Mouse (Mus musculus) G1E (cell line): ENCODE measurements around the gene Ano2. TPM values are rescaled to one million over a fixed set of nuclear protein-coding genes. Genes with fewer than 3 reads are reported as not detected.

Experiments used
- ATAC-seq: 2 replicates; pipeline ENCODE4 v1.8.0; 2016; ENCODE audit warnings: mild to moderate bottlenecking; ENCODE audit not compliant: insufficient number of reproducible peaks, poor library complexity, low FRiP score, severe bottlenecking; ENCODE audit errors: extremely low read depth
- DNase-seq: peaks from one replicate; pipeline ENCODE4 v3.0.0; 2012; ENCODE audit warnings: low spot score
- H3K27me3 ChIP-seq: 2 replicates; pipeline ENCODE4 v1.6.1; 2012; ENCODE audit warnings: mild to moderate bottlenecking, low read length, inconsistent platforms; ENCODE audit not compliant: insufficient read depth
- H3K36me3 ChIP-seq: replicated peaks from 2 replicates; pipeline ENCODE3; 2012; ENCODE audit warnings: mild to moderate bottlenecking, inconsistent platforms
- H3K4me1 ChIP-seq: 2 replicates; pipeline ENCODE4 v1.6.1; 2012; ENCODE audit warnings: low read depth, low read length, inconsistent platforms, mixed read lengths; ENCODE audit not compliant: insufficient read depth
- H3K4me3 ChIP-seq: 2 replicates; pipeline ENCODE4 v1.5.1; 2012; ENCODE audit warnings: low read depth, mild to moderate bottlenecking, inconsistent platforms, low read length, moderate library complexity, mixed read lengths
- H3K9me3 ChIP-seq: replicated peaks from 2 replicates; pipeline ENCODE4 v1.6.1; 2012; ENCODE audit warnings: inconsistent platforms
- CTCF ChIP-seq: IDR thresholded peaks from 2 replicates; pipeline ENCODE4 v1.5.1; 2012; ENCODE audit warnings: low read depth, low read length, inconsistent platforms, mixed read lengths
- GATA1 ChIP-seq: IDR thresholded peaks from 2 replicates; pipeline ENCODE4 v1.6.1; 2012; ENCODE audit warnings: borderline replicate concordance, low read length, inconsistent platforms, mixed read lengths
- GATA2 ChIP-seq: IDR thresholded peaks from 2 replicates; pipeline ENCODE4 v1.6.1; 2012; ENCODE audit warnings: low read depth, low read length, inconsistent platforms, borderline replicate concordance
- POLR2AphosphoS5 ChIP-seq: IDR thresholded peaks from 2 replicates; pipeline ENCODE4 v1.6.1; 2012; ENCODE audit warnings: low read depth, low read length, inconsistent platforms; ENCODE audit not compliant: insufficient replicate concordance
- TAL1 ChIP-seq: conservative IDR thresholded peaks from 2 replicates; pipeline ENCODE4 v1.6.1; 2012; ENCODE audit warnings: low read depth, low read length, inconsistent platforms, mixed read lengths
- polyA plus RNA-seq: library from polyadenylated mRNA; stranded (reverse); fragments of >175 nt; gene quantifications from 2 replicates; pipeline ENCODE4 v1.2.3, GENCODE M21; 2012
- total RNA-seq, 2 experiments: library from RNA; stranded (forward) in 1 of 2; stranded (reverse) in 1 of 2; fragments of 200-1000 nt in 1 of 2; fragments of >200 nt in 1 of 2; fragmentation: Nextera tagmentation in 1 of 2; gene quantifications; 2 replicates each; pipeline ENCODE4 v1.2.3; 2014 to 2017

The Ano2 gene
- total and polyA plus RNA-seq, 3 experiments, result 0.05 TPM; not detected in 2

DNA sequence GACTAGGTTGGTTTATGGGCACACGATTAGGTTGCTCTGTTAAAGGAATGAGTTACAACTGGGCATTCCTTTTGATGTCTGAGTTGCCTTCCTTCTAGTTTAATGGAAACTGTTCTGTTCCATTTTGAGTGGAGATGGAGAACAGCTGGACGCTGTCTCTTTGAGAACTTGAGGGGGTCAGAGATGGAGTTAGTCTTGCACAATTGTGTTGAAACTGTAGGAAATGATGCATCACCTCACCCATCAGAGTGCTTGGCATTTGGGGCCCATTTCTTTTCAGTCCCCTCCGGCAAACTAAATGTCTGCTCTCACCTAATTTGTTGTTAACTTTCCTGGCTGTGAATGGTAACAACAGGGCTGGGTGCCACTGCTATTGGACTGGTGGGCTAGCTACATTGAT is 151.1 kb downstream of the Ano2 start:
- Histone ChIP-seq H3K27me3 (no peaks in the 10 kb centered on the region), H3K4me3 (no peak overlapping the region), H3K9me3 (peaks cover 23% of the 10 kb centered on the region), H3K4me1 (no peaks in the 10 kb centered on the region), H3K36me3 (no peaks in the 10 kb centered on the region)
- no peak for DNase-seq
- ATAC-seq, result no peak
- TF ChIP-seq CTCF (no peak), TAL1 (no peak), GATA1 (no peak), POLR2AphosphoS5 (no peak), GATA2 (no peak)

DNA sequence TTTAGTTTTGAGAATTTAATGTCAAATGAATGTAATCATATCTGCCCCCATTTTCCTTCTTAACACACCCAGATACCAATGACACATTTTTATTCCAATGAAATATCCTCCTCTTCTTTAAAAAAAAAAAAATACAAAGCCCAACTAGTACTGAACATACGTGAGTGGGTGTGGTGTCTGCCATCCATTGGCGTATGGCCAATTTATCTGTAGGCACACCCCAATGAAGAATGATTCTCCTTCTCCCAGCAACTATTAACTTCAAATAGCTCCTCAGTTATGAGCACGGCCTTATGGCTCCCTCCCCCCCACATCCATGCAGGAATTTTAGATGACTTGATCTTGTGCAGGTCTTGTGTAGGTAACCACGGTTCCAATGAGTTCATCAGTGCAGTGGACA is 161.0 kb downstream of the Ano2 start:
- no peak for DNase-seq
- no peak overlapping the region for H3K4me3 ChIP-seq
- no peaks in the 10 kb centered on the region for H3K27me3 ChIP-seq
- no peak for ATAC-seq
- no peak for TF ChIP-seq CTCF
- no peak for TF ChIP-seq POLR2AphosphoS5
- no peak for TF ChIP-seq TAL1
- no peak for TF ChIP-seq GATA1
- no peak for TF ChIP-seq GATA2
- peaks cover 28% of the 10 kb centered on the region for H3K9me3 ChIP-seq
- H3K4me1 ChIP-seq, result no peaks in the 10 kb centered on the region
- H3K36me3 ChIP-seq, result no peaks in the 10 kb centered on the region

GRCm38 (mm10) chr6:125858294-125858693 is 168.1 kb downstream of the Ano2 start:
- H3K4me3 ChIP-seq, result no peak overlapping the region
- no peak for ATAC-seq
- H3K9me3 ChIP-seq, result peaks cover 21% of the 10 kb centered on the region
- H3K27me3 ChIP-seq, result no peaks in the 10 kb centered on the region
- H3K36me3 ChIP-seq, result no peaks in the 10 kb centered on the region
- TF ChIP-seq GATA1 (no peak), GATA2 (no peak), TAL1 (no peak), CTCF (no peak), POLR2AphosphoS5 (no peak)
- no peaks in the 10 kb centered on the region for H3K4me1 ChIP-seq
- DNase-seq, result no peak

GRCm38 (mm10) chr6:125868516-125868915 is 178.3 kb downstream of the Ano2 start:
- Histone ChIP-seq H3K36me3 (no peaks in the 10 kb centered on the region), H3K4me1 (no peaks in the 10 kb centered on the region), H3K9me3 (peaks cover 49% of the 10 kb centered on the region), H3K27me3 (no peaks in the 10 kb centered on the region), H3K4me3 (no peak overlapping the region)
- DNase-seq (no peak), ATAC-seq (no peak)
- TF ChIP-seq POLR2AphosphoS5 (no peak), GATA2 (no peak), TAL1 (no peak), GATA1 (no peak), CTCF (no peak)

GRCm38 (mm10) chr6:125871482-125871881 is 181.3 kb downstream of the Ano2 start:
- H3K27me3 ChIP-seq, result no peaks in the 10 kb centered on the region
- no peak for ATAC-seq
- TF ChIP-seq GATA2 (no peak), CTCF (no peak), TAL1 (no peak), POLR2AphosphoS5 (no peak), GATA1 (no peak)

GRCm38 (mm10) chr6:125874742-125875141 is 184.5 kb downstream of the Ano2 start:
- DNase-seq (no peak), ATAC-seq (no peak)
- H3K9me3 ChIP-seq, result peaks cover 43% of the 10 kb centered on the region
- no peak overlapping the region for H3K4me3 ChIP-seq
- no peaks in the 10 kb centered on the region for H3K27me3 ChIP-seq
- H3K4me1 ChIP-seq, result no peaks in the 10 kb centered on the region
- H3K36me3 ChIP-seq, result no peaks in the 10 kb centered on the region
- TF ChIP-seq GATA1, result no peak
- TF ChIP-seq CTCF, result no peak
- TF ChIP-seq POLR2AphosphoS5, result no peak
- TF ChIP-seq GATA2, result no peak
- no peak for TF ChIP-seq TAL1

More at GRCm38 (mm10) chr6:125871482-125871881, 181.3 kb downstream of the Ano2 start:
- Histone ChIP-seq H3K9me3 (peaks cover 46% of the 10 kb centered on the region), H3K4me1 (no peaks in the 10 kb centered on the region), H3K4me3 (no peak overlapping the region), H3K36me3 (no peaks in the 10 kb centered on the region)
- DNase-seq, result no peak

DNA sequence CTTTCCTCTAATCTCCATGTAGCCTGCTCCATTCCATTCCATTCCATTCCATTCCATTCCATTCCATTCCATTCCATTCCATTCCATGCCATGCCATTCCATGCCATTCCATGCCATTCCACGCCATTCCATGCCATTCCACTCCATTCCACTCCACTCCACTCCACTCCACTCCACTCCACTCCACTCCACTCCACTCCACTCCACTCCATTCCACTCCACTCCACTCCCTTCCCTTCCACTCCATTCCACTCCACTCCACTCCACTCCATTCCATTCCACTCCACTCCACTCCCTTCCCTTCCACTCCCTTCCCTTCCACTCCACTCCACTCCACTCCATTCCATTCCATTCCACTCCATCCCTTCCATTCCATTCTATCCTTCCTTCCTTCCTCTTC is 186.7 kb downstream of the Ano2 start:
- peaks cover 45% of the 10 kb centered on the region for H3K9me3 ChIP-seq
- no peak for ATAC-seq
- TF ChIP-seq TAL1, result no peak
- no peak for TF ChIP-seq POLR2AphosphoS5

More for the DNA sequence above, 186.7 kb downstream of the Ano2 start:
- no peak for DNase-seq
- H3K4me1 ChIP-seq, result no peaks in the 10 kb centered on the region
- H3K36me3 ChIP-seq, result no peaks in the 10 kb centered on the region
- no peaks in the 10 kb centered on the region for H3K27me3 ChIP-seq
- H3K4me3 ChIP-seq, result no peak overlapping the region
